Mouse (Mus musculus) myocyte (in vitro differentiated cells): Measurements from ENCODE around the gene Rhoc. TPM values are rescaled to one million over a fixed set of nuclear protein-coding genes. Genes with fewer than 3 reads are reported as not detected.

Source experiments
- H3K27me3 ChIP-seq: one replicate; pipeline ENCODE4 v1.6.1; 2011; ENCODE audit not compliant: control insufficient read depth, insufficient read depth, insufficient read length
- H3K36me3 ChIP-seq: one replicate; pipeline ENCODE4 v1.6.1; 2011; ENCODE audit not compliant: control insufficient read depth, insufficient read depth
- H3K4me2 ChIP-seq: one replicate; pipeline ENCODE4 v1.6.1; 2011; ENCODE audit warnings: low read depth, control low read depth
- H3K4me3 ChIP-seq: one replicate; pipeline ENCODE4 v1.5.1; 2011; ENCODE audit warnings: mild to moderate bottlenecking, control low read depth, moderate library complexity
- H3K79me2 ChIP-seq: one replicate; pipeline ENCODE4 v1.6.1; 2011; ENCODE audit not compliant: control insufficient read depth, insufficient read depth
- H3ac ChIP-seq: one replicate; pipeline ENCODE4 v1.6.1; 2011; ENCODE audit not compliant: control insufficient read depth, insufficient read length
- CEBPB ChIP-seq: IDR thresholded peaks from 2 replicates; pipeline ENCODE4 v1.6.1; 2011; ENCODE audit warnings: mild to moderate bottlenecking, moderate library complexity; ENCODE audit not compliant: poor library complexity, insufficient read depth, severe bottlenecking
- E2F4 ChIP-seq: IDR thresholded peaks from one replicate; pipeline ENCODE4 v1.6.1; 2011; ENCODE audit warnings: mild to moderate bottlenecking, control low read depth, moderate library complexity; ENCODE audit not compliant: insufficient read depth
- MAX ChIP-seq: IDR thresholded peaks from one replicate; pipeline ENCODE4 v1.6.1; 2011; ENCODE audit warnings: low read depth, mild to moderate bottlenecking, control low read depth
- MYOD1 ChIP-seq, 3 experiments: IDR thresholded peaks; one replicate each; pipeline ENCODE4 v1.6.1; 2011; ENCODE audit warnings: control low read depth in 2 of 3, low read depth in 2 of 3, mild to moderate bottlenecking in 2 of 3, moderate library complexity in 1 of 3; ENCODE audit not compliant: insufficient read length in 2 of 3, control insufficient read depth in 1 of 3
- MYOG ChIP-seq, 3 experiments: IDR thresholded peaks; one replicate each; pipeline ENCODE4 v1.6.1; 2011; ENCODE audit warnings: control low read depth in 2 of 3, low read depth in 2 of 3, mild to moderate bottlenecking in 2 of 3; ENCODE audit not compliant: insufficient read length in 2 of 3, control insufficient read depth in 1 of 3, insufficient read depth in 1 of 3
- POLR2A ChIP-seq: IDR thresholded peaks from one replicate; pipeline ENCODE4 v1.6.1; 2011; ENCODE audit warnings: low read depth, mild to moderate bottlenecking, control low read depth, moderate library complexity; ENCODE audit not compliant: insufficient read length
- POLR2AphosphoS2 ChIP-seq: IDR thresholded peaks from one replicate; pipeline ENCODE4 v1.6.1; 2011; ENCODE audit warnings: low read depth, control low read depth; ENCODE audit not compliant: insufficient read length
- REST ChIP-seq: IDR thresholded peaks from one replicate; pipeline ENCODE4 v1.6.1; 2011; ENCODE audit warnings: mild to moderate bottlenecking, control low read depth, moderate library complexity; ENCODE audit not compliant: insufficient read depth, insufficient read length
- SRF ChIP-seq: IDR thresholded peaks from one replicate; pipeline ENCODE4 v1.6.1; 2011; ENCODE audit warnings: low read depth; ENCODE audit not compliant: control insufficient read depth, insufficient read length
- TCF12 ChIP-seq: IDR thresholded peaks from one replicate; pipeline ENCODE4 v1.6.1; 2011; ENCODE audit warnings: mild to moderate bottlenecking, control low read depth; ENCODE audit not compliant: poor library complexity, insufficient read depth, severe bottlenecking
- TCF3 ChIP-seq: IDR thresholded peaks from one replicate; pipeline ENCODE4 v1.6.1; 2011; ENCODE audit warnings: low read depth, control low read depth; ENCODE audit not compliant: insufficient read length
- USF1 ChIP-seq: IDR thresholded peaks from one replicate; pipeline ENCODE4 v1.6.1; 2011; ENCODE audit warnings: low read depth, mild to moderate bottlenecking, control low read depth, moderate library complexity
- polyA plus RNA-seq: library from polyadenylated mRNA; unstranded; fragments of >200 nt; fragmentation: generic; extraction: Trizol; gene quantifications from one replicate; pipeline ENCODE4 v1.2.1, GENCODE M21; 2012; ENCODE audit warnings: missing spikeins

Rhoc gene
- polyA plus RNA-seq, 1 experiment = 474 TPM

DNA sequence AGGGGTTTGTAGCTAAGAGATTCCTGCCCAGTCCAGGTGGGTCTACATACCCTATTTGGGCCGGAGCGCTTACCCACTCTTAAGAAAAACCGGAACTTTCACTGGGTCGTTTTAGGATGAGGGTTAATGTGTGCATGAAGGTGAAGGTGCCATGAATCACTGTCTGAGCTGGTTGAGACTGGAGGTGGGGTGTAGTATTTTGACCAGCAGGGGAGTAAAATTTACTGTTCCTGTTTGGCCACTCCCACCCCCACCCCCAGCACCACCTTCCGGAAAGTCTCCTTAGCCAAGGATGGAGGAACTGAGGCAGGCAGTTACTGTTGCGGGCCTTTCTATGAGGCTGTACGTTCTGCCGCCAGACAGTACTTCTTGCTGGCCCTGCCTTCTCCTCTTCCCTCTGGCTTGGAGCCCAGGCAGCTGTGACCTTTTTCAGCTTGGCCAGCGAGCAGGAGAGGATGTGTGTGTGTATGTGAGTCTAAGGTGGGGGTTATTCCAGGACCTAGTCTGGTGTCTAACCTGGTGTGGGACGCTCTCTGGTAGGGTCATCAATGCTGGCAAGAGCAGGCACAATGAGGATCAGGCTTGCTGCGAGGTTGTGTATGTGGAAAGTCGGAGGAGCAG lies 6.0 kb upstream of the Rhoc start:
- no peak overlapping the region for H3K4me2 ChIP-seq
- no peaks in the 10 kb centered on the region for H3K36me3 ChIP-seq
- TF ChIP-seq TCF3 (no peak), E2F4 (no peak), POLR2AphosphoS2 (no peak), CEBPB (no peak), USF1 (no peak), MAX (no peak), MYOG (IDR thresholded peaks at IDR 0.05; ENCODE audit: control insufficient read depth in 1 of 3, insufficient read depth in 1 of 3, insufficient read length in 2 of 3, low read depth in 2 of 3) (no peak), TCF12 (no peak), SRF (no peak), MYOD1 (IDR thresholded peaks at IDR 0.05; ENCODE audit: control insufficient read depth in 1 of 3, insufficient read length in 2 of 3, low read depth in 2 of 3) (no peak), REST (no peak), POLR2A (no peak)
- H3K27me3 ChIP-seq = peaks cover 22% of the 10 kb centered on the region
- H3K4me3 ChIP-seq = no peak overlapping the region
- H3K79me2 ChIP-seq = no peaks in the 10 kb centered on the region
- H3ac ChIP-seq = no peak overlapping the region

DNA sequence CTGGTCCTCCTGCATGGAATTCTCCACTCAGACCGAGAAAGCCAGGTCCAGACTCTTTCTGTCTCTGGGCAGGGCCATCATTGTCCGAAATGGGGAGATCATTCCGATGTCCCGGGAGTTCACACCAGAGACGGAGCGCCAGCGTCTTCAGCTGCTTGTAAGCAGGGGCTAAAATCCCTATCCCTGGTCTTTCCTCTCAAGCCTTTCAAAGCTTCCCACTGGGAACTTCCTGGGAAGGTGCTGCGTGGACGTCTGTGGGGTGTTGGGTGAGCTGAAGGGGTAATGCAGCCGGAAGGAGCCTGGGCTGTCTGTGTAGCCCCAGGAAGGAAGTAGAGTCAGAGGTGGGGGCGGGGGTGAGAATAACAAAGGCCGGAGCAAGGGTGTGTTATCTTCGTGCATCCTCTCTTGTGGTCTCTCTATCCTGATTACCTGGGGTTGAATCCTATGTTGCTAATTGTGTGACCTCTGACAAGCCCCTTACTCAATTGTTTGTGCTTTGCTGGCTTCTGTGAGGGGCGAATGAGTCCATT lies 4.1 kb upstream of the Rhoc start:
- Histone ChIP-seq H3K79me2 (peaks cover under 1% of the 10 kb centered on the region), H3K27me3 (peaks cover 9% of the 10 kb centered on the region), H3K36me3 (no peaks in the 10 kb centered on the region), H3K4me3 (no peak overlapping the region), H3K4me2 (no peak overlapping the region), H3ac (no peak overlapping the region)
- no peak for TF ChIP-seq E2F4
- TF ChIP-seq REST = no peak
- no peak for TF ChIP-seq MYOD1 (IDR thresholded peaks at IDR 0.05; ENCODE audit: control insufficient read depth in 1 of 3, insufficient read length in 2 of 3, low read depth in 2 of 3)
- TF ChIP-seq MAX = no peak
- no peak for TF ChIP-seq SRF
- no peak for TF ChIP-seq TCF3

DNA sequence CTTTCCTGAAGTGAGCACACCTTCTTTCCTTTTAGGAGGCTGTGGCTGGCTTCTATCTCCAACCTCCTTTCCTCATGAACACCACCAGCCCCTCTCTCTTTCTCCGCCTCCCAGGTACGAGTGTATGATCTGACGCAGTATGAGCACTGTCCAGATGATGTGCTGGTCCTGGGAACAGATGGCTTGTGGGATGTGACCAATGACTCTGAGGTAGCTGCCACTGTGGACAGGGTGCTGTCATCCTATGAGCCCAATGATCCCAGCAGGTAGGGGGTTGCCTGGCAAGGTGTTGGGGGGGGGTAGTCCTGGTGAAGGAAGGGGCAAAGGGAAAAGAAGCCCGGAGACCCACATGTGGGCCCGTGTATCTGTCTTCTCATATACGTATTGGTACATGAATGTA lies 2.9 kb upstream of the Rhoc start:
- peaks cover 6% of the 10 kb centered on the region for H3K27me3 ChIP-seq
- TF ChIP-seq MYOD1 (IDR thresholded peaks at IDR 0.05; ENCODE audit: control insufficient read depth in 1 of 3, insufficient read length in 2 of 3, low read depth in 2 of 3) = no peak
- no peak for TF ChIP-seq TCF12
- TF ChIP-seq REST = no peak
- TF ChIP-seq POLR2AphosphoS2 = no peak
- no peak for TF ChIP-seq USF1
- no peak for TF ChIP-seq MAX
- TF ChIP-seq MYOG (IDR thresholded peaks at IDR 0.05; ENCODE audit: control insufficient read depth in 1 of 3, insufficient read depth in 1 of 3, insufficient read length in 2 of 3, low read depth in 2 of 3) = no peak
- no peak for TF ChIP-seq POLR2A
- no peak for TF ChIP-seq CEBPB
- no peak for TF ChIP-seq TCF3
- no peak for TF ChIP-seq SRF
- no peak for TF ChIP-seq E2F4

DNA sequence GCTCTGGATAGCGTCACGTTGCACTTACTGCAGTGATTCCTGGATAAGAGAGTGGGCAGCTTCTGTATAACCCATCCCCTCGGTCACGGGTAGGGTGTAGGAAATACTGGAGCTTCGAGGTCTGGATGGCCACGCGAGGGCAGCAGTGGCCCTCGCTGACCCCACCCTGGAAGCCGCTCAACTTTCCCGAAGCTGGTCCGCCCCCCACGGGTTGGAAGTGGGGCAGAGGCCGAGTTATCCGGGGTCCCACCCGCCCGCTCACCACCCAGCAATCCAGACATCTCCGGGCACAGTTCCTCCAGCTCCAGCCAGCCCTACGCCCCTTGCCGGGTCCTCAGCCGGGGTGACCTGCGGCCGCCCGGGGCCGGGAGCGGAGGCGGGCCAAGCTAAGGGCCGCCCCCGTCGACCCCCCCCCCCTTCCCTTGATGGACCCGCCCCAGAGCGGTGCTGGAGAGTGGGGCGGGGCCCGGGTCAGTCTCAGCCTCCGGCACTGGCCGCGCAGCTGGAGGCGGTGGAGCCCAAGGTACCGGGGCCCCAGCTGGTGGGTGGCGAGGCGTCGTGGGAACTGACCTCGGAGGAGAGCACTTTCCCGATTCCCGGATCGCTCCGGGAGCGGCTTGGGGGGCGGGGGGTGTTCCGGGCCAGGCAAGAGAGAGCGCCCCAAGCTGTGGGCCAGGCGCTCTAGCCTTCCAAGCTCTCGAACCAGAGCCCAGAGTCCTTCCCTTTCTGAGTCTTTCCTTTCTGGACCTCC lies 561 bp downstream of the Rhoc start:
- TF ChIP-seq POLR2AphosphoS2 (peak; percentile 86), MYOG (IDR thresholded peaks at IDR 0.05; ENCODE audit: control insufficient read depth in 1 of 3, insufficient read depth in 1 of 3, insufficient read length in 2 of 3, low read depth in 2 of 3) (peak in 1 of 3 experiments; percentile 37), POLR2A (peak; percentile 85), REST (no peak)
- peak overlapping the region; percentile 89 for H3K4me3 ChIP-seq
- no peaks in the 10 kb centered on the region for H3K27me3 ChIP-seq
- peak overlapping the region; percentile 95 for H3K4me2 ChIP-seq
- H3ac ChIP-seq = peak overlapping the region; percentile 80
- H3K79me2 ChIP-seq = peaks cover 40% of the 10 kb centered on the region
- H3K36me3 ChIP-seq = peaks cover 16% of the 10 kb centered on the region

More for the DNA sequence above, 2.9 kb upstream of the Rhoc start:
- Histone ChIP-seq H3K4me3 (no peak overlapping the region), H3ac (no peak overlapping the region), H3K4me2 (no peak overlapping the region), H3K36me3 (no peaks in the 10 kb centered on the region), H3K79me2 (peaks cover 13% of the 10 kb centered on the region)

DNA sequence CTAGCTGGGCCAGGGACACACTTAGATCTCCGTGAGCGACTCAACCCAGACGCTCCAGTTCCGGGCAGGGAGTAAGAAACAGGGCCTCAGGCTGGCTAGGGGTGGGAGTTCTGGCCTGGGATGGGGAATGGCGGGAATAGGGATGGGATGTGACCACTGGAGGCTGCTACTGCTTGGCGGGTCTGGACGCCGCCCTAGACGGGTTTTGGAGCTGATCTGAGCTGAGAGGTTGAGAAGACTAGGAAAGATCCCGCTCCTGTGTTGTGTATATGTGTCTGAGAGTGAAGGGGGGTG lies 1.1 kb downstream of the Rhoc start:
- TF ChIP-seq REST (no peak), SRF (no peak)
- Histone ChIP-seq H3K79me2 (peaks cover 40% of the 10 kb centered on the region), H3K4me3 (peak overlapping the region; percentile 89), H3K4me2 (peak overlapping the region; percentile 95), H3ac (peak overlapping the region; percentile 80), H3K36me3 (peaks cover 16% of the 10 kb centered on the region), H3K27me3 (no peaks in the 10 kb centered on the region)
